Mouse (Mus musculus) thymus, adult 2 months (tissue): ENCODE measurements at regions not wholly inside any gene's neighbourhood (a gene's known extent, or its start where the extent isn't known, plus 50 kb on each side); places are given as distances from the start of the nearest gene placed in this dataset.

Experiments
- DNase-seq: peaks from one replicate; pipeline ENCODE4 v3.0.0; 2021
- H3K27ac ChIP-seq: fragments of 200-500 bp; 2 replicates; pipeline ENCODE4 v1.5.1; 2012; ENCODE audit warnings: low read length, control low read depth; ENCODE audit not compliant: control insufficient read depth, insufficient read depth
- H3K27me3 ChIP-seq: fragments of 200-500 bp; 2 replicates; pipeline ENCODE4 v1.6.1; 2012; ENCODE audit warnings: mild to moderate bottlenecking, low read length, moderate library complexity, mixed read lengths; ENCODE audit not compliant: control insufficient read depth, insufficient read depth
- H3K36me3 ChIP-seq: fragments of 200-500 bp; 2 replicates; pipeline ENCODE4 v1.6.1; 2012; ENCODE audit warnings: mild to moderate bottlenecking, low read length, moderate library complexity; ENCODE audit not compliant: control insufficient read depth, insufficient read depth
- H3K4me1 ChIP-seq: fragments of 200-500 bp; replicated peaks from 2 replicates; pipeline ENCODE4 v1.6.1; 2012; ENCODE audit warnings: low read length; ENCODE audit not compliant: control insufficient read depth, insufficient read depth
- H3K4me3 ChIP-seq: fragments of 200-500 bp; 2 replicates; pipeline ENCODE4 v1.5.1; 2012; ENCODE audit warnings: mild to moderate bottlenecking, low read length, control low read depth, moderate library complexity; ENCODE audit not compliant: control insufficient read depth, insufficient read depth
- CTCF ChIP-seq: fragments of 200-500 bp; IDR thresholded peaks from 2 replicates; pipeline ENCODE4 v1.5.1; 2012; ENCODE audit warnings: mild to moderate bottlenecking, control low read depth, low read length, moderate library complexity, borderline replicate concordance; ENCODE audit not compliant: control insufficient read depth, poor library complexity, insufficient read depth; ENCODE audit errors: extremely low read depth
- POLR2A ChIP-seq: fragments of 200-500 bp; IDR thresholded peaks from 2 replicates; pipeline ENCODE4 v1.6.1; 2012; ENCODE audit warnings: mild to moderate bottlenecking, low read length, control low read depth, moderate library complexity; ENCODE audit not compliant: control insufficient read depth, poor library complexity, insufficient read depth; ENCODE audit errors: extremely low read depth
- WGBS: fragments of 180-500 bp; shearing (Covaris S2); methylation state at CpG from one replicate; pipeline ENCODE4 v1.1.7; 2018; 5-methylcytosine and 5-hydroxymethylcytosine counted together

- H3K4me1 ChIP-seq, result no peaks in the 10 kb centered on the region
- DNase-seq, result no peak
- H3K27ac ChIP-seq, result no peak overlapping the region
- 94% methylated on average over 12 of the region's 12 CpGs for WGBS
- H3K27me3 ChIP-seq, result no peaks in the 10 kb centered on the region
- no peak overlapping the region for H3K4me3 ChIP-seq
- TF ChIP-seq CTCF (no peak), POLR2A (no peak)
- H3K36me3 ChIP-seq, result no peaks in the 10 kb centered on the region
These were observed 94.1 kb upstream of the Cpm start for GRCm38 (mm10) chr10:117534992-117535719.

GRCm38 (mm10) chr10:117534478-117534877 lies 94.8 kb upstream of the Cpm start:
- Histone ChIP-seq H3K4me1 (no peaks in the 10 kb centered on the region), H3K27me3 (no peaks in the 10 kb centered on the region), H3K27ac (no peak overlapping the region), H3K36me3 (no peaks in the 10 kb centered on the region), H3K4me3 (no peak overlapping the region)
- TF ChIP-seq POLR2A (no peak), CTCF (no peak)
- WGBS, result 90% methylated on average over 4 of the region's 4 CpGs
- DNase-seq, result no peak

- Histone ChIP-seq H3K4me3 (no peak overlapping the region), H3K27me3 (no peaks in the 10 kb centered on the region), H3K4me1 (no peaks in the 10 kb centered on the region), H3K36me3 (no peaks in the 10 kb centered on the region), H3K27ac (no peak overlapping the region)
- TF ChIP-seq CTCF (no peak), POLR2A (no peak)
- 88% methylated on average over 8 of the region's 8 CpGs for WGBS
- no peak for DNase-seq
These were observed 95.5 kb upstream of the Cpm start for GRCm38 (mm10) chr10:117533541-117534386.

GRCm38 (mm10) chr10:117532750-117533540 lies 96.4 kb upstream of the Cpm start:
- TF ChIP-seq CTCF (no peak), POLR2A (no peak)
- Histone ChIP-seq H3K36me3 (no peaks in the 10 kb centered on the region), H3K27me3 (no peaks in the 10 kb centered on the region), H3K27ac (no peak overlapping the region), H3K4me3 (no peak overlapping the region), H3K4me1 (no peaks in the 10 kb centered on the region)
- no peak for DNase-seq
- WGBS, result 90% methylated on average over 1 of the region's 1 CpGs

- H3K4me1 ChIP-seq, result no peaks in the 10 kb centered on the region
- WGBS, result 90% methylated on average over 17 of the region's 17 CpGs
- no peaks in the 10 kb centered on the region for H3K36me3 ChIP-seq
- TF ChIP-seq CTCF, result no peak
- no peaks in the 10 kb centered on the region for H3K27me3 ChIP-seq
- H3K4me3 ChIP-seq, result no peak overlapping the region
- H3K27ac ChIP-seq, result no peak overlapping the region
- no peak for DNase-seq
These were observed 97.2 kb upstream of the Cpm start for GRCm38 (mm10) chr10:117531798-117532747.
